Mouse (Mus musculus) gastrocnemius, postnatal 10 days (tissue): ENCODE data around the gene Pml. TPM values are rescaled to one million over a fixed set of nuclear protein-coding genes. Genes with fewer than 3 reads are reported as not detected.

ENCODE experiments used
- DNase-seq: peaks from one replicate; pipeline ENCODE4 v3.0.0; 2021; ENCODE audit warnings: mixed read lengths
- total RNA-seq, 2 experiments: library from RNA; stranded (reverse); gene quantifications; 2 replicates each; pipeline ENCODE4 v1.2.3; 2021

Gene Pml
- total RNA-seq, 2 experiments from 2014 or later, result 7.3 to 12.6 TPM

- no peak for DNase-seq
Measured at GRCm38 (mm10) chr9:58241780-58242485, 7.7 kb downstream of the Pml start.

GRCm38 (mm10) chr9:58234502-58235015, 15.0 kb downstream of the Pml start:
- no peak for DNase-seq

- DNase-seq, result no peak
Measured at GRCm38 (mm10) chr9:58232374-58232773, 17.2 kb downstream of the Pml start.

- no peak for DNase-seq
Measured at GRCm38 (mm10) chr9:58231746-58232145, 17.8 kb downstream of the Pml start.

GRCm38 (mm10) chr9:58228777-58229466, 20.7 kb downstream of the Pml start:
- no peak for DNase-seq

GRCm38 (mm10) chr9:58225915-58226913, 23.4 kb downstream of the Pml start:
- peak; percentile 55 for DNase-seq

- no peak for DNase-seq
Measured at GRCm38 (mm10) chr9:58224356-58224755, 25.2 kb downstream of the Pml start.

- peak; percentile 49 for DNase-seq
Measured at GRCm38 (mm10) chr9:58220218-58220903, 29.2 kb downstream of the Pml start.

- no peak for DNase-seq
Measured at GRCm38 (mm10) chr9:58218539-58218938, 31.0 kb downstream of the Pml start.

- no peak for DNase-seq
Measured at GRCm38 (mm10) chr9:58216402-58216801, 33.2 kb downstream of the Pml start.

GRCm38 (mm10) chr9:58214519-58215180, 34.9 kb downstream of the Pml start:
- DNase-seq, result no peak

- DNase-seq, result no peak
Measured at GRCm38 (mm10) chr9:58213865-58214264, 35.7 kb downstream of the Pml start.

GRCm38 (mm10) chr9:58213377-58213776, 36.2 kb downstream of the Pml start:
- DNase-seq, result no peak

GRCm38 (mm10) chr9:58210304-58210627, 39.3 kb downstream of the Pml start:
- no peak for DNase-seq

- no peak for DNase-seq
Measured at GRCm38 (mm10) chr9:58209462-58210303, 39.9 kb downstream of the Pml start.

- DNase-seq, result no peak
Measured at GRCm38 (mm10) chr9:58206013-58206412, 43.6 kb downstream of the Pml start.

- DNase-seq, result peak; percentile 96
Measured at GRCm38 (mm10) chr9:58204448-58205000, 45.1 kb downstream of the Pml start.

- DNase-seq, result peak; percentile 63
Measured at GRCm38 (mm10) chr9:58203516-58204447, 45.8 kb downstream of the Pml start, which contains the start of the genes Islr and Islr2. Gene Islr (minus strand): TSS chr9:58204306. Gene Islr2 (minus strand): TSS chr9:58204319.
